In genomic region chr16:45231296-45231695, GRCm38 (mm10) we compare ENCODE assay signal across 30 mouse cellular contexts. TPM values are rescaled to one million over a fixed set of nuclear protein-coding genes. Genes with fewer than 3 reads are reported as not detected.
"Had no signal": no experiment of that assay in that cellular context is flagged by ENCODE, and none has a peak within 500 bp of the region (broad histone marks: within the 10 kb centered on the region; RNA-seq: fewer than 3 reads in every experiment).

No protein-coding gene starts in this region.

- DNase-seq: gastrocnemius, adult 2 months; gastrocnemius, postnatal 10 days; gastrocnemius, postnatal 25 days; heart, adult 11 months; heart, adult 2 months; heart, postnatal 14 days; heart, postnatal 36 days; kidney, adult 18-20 months; kidney, adult 8-10 months; kidney, postnatal 10 days; kidney, postnatal 25 days; kidney, postnatal 4 days; layer of hippocampus, adult 9-11 months; layer of hippocampus, postnatal 36 days; left cerebral cortex, postnatal 4 days had no signal

- H3K27me3 ChIP-seq: heart, embryonic 13.5 days; heart, embryonic 15.5 days; hindbrain, embryonic 12.5 days; intestine, embryonic 15.5 days; limb, embryonic 13.5 days; limb, embryonic 15.5 days; liver, embryonic 12.5 days had no signal

- H3K27ac ChIP-seq: gastrocnemius, adult 2 months; heart, adult 2 months; heart, embryonic 13.5 days; heart, embryonic 15.5 days; hindbrain, embryonic 12.5 days; hindbrain, embryonic 14.5 days; intestine, embryonic 15.5 days; limb, embryonic 13.5 days; limb, embryonic 15.5 days; liver, embryonic 12.5 days; liver, embryonic 14.5 days had no signal

- H3K36me3 ChIP-seq: heart, embryonic 13.5 days; heart, embryonic 15.5 days; hindbrain, embryonic 12.5 days; intestine, embryonic 15.5 days; limb, embryonic 13.5 days; limb, embryonic 15.5 days; liver, embryonic 12.5 days had no signal

- H3K9me3 ChIP-seq: heart, embryonic 13.5 days; heart, embryonic 15.5 days; hindbrain, embryonic 12.5 days; intestine, embryonic 15.5 days; limb, embryonic 13.5 days; limb, embryonic 15.5 days; liver, embryonic 12.5 days had no signal

- ATAC-seq: hindbrain, embryonic 16.5 days; inflammation-experienced regulatory T-cells, adult 6 months; intestine, embryonic 15.5 days; intestine, postnatal 0 days; liver, embryonic 12.5 days had no signal

- H3K4me3 ChIP-seq: gastrocnemius, adult 2 months; heart, adult 2 months; heart, embryonic 13.5 days; heart, embryonic 15.5 days; hindbrain, embryonic 12.5 days; intestine, embryonic 15.5 days; limb, embryonic 13.5 days; limb, embryonic 15.5 days; liver, embryonic 12.5 days had no signal

- H3K4me1 ChIP-seq: heart, embryonic 13.5 days; heart, embryonic 15.5 days; hindbrain, embryonic 12.5 days; intestine, embryonic 15.5 days; limb, embryonic 13.5 days; limb, embryonic 15.5 days; liver, embryonic 12.5 days had no signal

RNA-seq across cellular contexts. Expression of gene Btla, which starts 7.2 kb away (rescaled TPM):
- polyA plus RNA-seq: heart, embryonic 11.5 days; heart, embryonic 15.5 days; heart, postnatal 0 days; hindbrain, embryonic 14.5 days; kidney, embryonic 14.5 days had no signal
